Mouse (Mus musculus) midbrain, postnatal 0 days (tissue): Measurements from ENCODE around the gene Vcpkmt. TPM values are rescaled to one million over a fixed set of nuclear protein-coding genes. Genes with fewer than 3 reads are reported as not detected.

Experiments used
- ATAC-seq: fragments of 200-750 bp; cut with Nextera tagmentation; 2 replicates; pipeline ENCODE4 v1.8.0; 2017; ENCODE audit warnings: moderate number of reproducible peaks, mild to moderate bottlenecking, moderate TSS enrichment, moderate library complexity; ENCODE audit not compliant: low FRiP score
- DNase-seq: peaks from one replicate; pipeline ENCODE4 v3.0.0-alpha.2; 2015; ENCODE audit warnings: low spot score
- H3K27ac ChIP-seq: fragments of 300-500 bp; sonication (generic); 2 replicates; pipeline ENCODE4 v1.5.1; 2014; ENCODE audit warnings: low read depth, mild to moderate bottlenecking, low read length, mixed read lengths
- H3K27me3 ChIP-seq: fragments of 300-500 bp; sonication (generic); 2 replicates; pipeline ENCODE4 v1.6.1; 2014; ENCODE audit warnings: low read length, control low read depth, mixed read lengths; ENCODE audit not compliant: insufficient read depth
- H3K36me3 ChIP-seq: fragments of 300-500 bp; sonication (generic); 2 replicates; pipeline ENCODE4 v1.6.1; 2014; ENCODE audit warnings: low read length, control low read depth, mixed read lengths; ENCODE audit not compliant: insufficient read depth
- H3K4me1 ChIP-seq: fragments of 300-500 bp; sonication (generic); 2 replicates; pipeline ENCODE4 v1.6.1; 2014; ENCODE audit warnings: mild to moderate bottlenecking, control low read depth, antibody characterized with exemption, low read length, mixed read lengths; ENCODE audit not compliant: insufficient read depth
- H3K4me2 ChIP-seq: fragments of 300-500 bp; sonication (generic); 2 replicates; pipeline ENCODE4 v1.6.1; 2014; ENCODE audit warnings: low read depth, mild to moderate bottlenecking, low read length, mixed read lengths; ENCODE audit not compliant: poor library complexity, severe bottlenecking
- H3K4me3 ChIP-seq: fragments of 300-500 bp; sonication (generic); 2 replicates; pipeline ENCODE4 v1.5.1; 2014; ENCODE audit warnings: low read depth, mild to moderate bottlenecking, low read length, moderate library complexity
- H3K9ac ChIP-seq: fragments of 300-500 bp; sonication (generic); replicated peaks from 2 replicates; pipeline ENCODE4 v1.6.1; 2014; ENCODE audit warnings: mild to moderate bottlenecking, low read length, moderate library complexity, mixed read lengths; ENCODE audit not compliant: poor library complexity, severe bottlenecking
- H3K9me3 ChIP-seq: fragments of 300-500 bp; sonication (generic); 2 replicates; pipeline ENCODE4 v1.6.1; 2016; ENCODE audit warnings: low read length, control low read depth
- CTCF ChIP-seq: IDR thresholded peaks from 2 replicates; pipeline ENCODE4 v1.5.1; 2016; ENCODE audit warnings: antibody characterized with exemption, mild to moderate bottlenecking
- WGBS: fragments of 180-500 bp; shearing (Covaris S2); extraction: QIAGEN DNeasy Blood & Tissue Kit; methylation state at CpG from one replicate; pipeline ENCODE4 v1.1.7; 2014; 5-methylcytosine and 5-hydroxymethylcytosine counted together
- polyA plus RNA-seq: library from polyadenylated mRNA; unstranded; fragments of >200 nt; fragmentation: Nextera tagmentation; extraction: Ambion mirVana; gene quantifications from 2 replicates; pipeline ENCODE4 v1.2.1, GENCODE M21; 2015
- total RNA-seq: library from RNA; depleted of rRNA; stranded (reverse); fragments of >200 nt; gene quantifications from 2 replicates; pipeline ENCODE4 v1.2.3, GENCODE M21; 2014

Gene Vcpkmt
- total and polyA plus RNA-seq, 2 experiments from 2014 or later, result 9.4 to 32.5 TPM

GRCm38 (mm10) chr12:69582216-69582612 lies 614 bp downstream of the Vcpkmt start:
- TF ChIP-seq CTCF, result no peak
- Histone ChIP-seq H3K4me2 (peak overlapping the region; percentile 61), H3K4me1 (no peaks in the 10 kb centered on the region), H3K27ac (peak overlapping the region; percentile 78), H3K9me3 (no peaks in the 10 kb centered on the region), H3K36me3 (peaks cover 38% of the 10 kb centered on the region), H3K9ac (peak overlapping the region; percentile 71), H3K4me3 (peak overlapping the region; percentile 85), H3K27me3 (no peaks in the 10 kb centered on the region)
- no peak for DNase-seq
- 27% methylated on average over 9 of the region's 9 CpGs for WGBS
- no peak for ATAC-seq

DNA sequence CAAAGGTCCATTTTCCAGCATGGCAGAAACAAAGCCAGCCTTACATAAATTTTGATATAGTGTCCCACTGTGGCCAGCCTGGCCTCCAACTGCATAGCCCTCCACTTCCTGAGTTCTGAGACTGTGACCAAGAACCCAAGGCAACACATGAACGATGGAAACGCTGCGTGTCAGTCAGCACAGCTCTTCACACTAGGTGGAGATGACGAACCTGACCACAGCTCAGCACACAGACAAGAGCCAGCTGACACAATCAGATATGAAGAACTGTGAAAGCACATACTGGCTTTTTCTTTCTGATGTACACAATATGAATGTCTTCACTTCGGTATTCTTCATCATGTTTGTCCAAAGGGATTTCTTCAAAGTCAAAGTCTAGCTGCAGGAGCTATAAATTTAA lies 3.2 kb downstream of the Vcpkmt start:
- DNase-seq, result no peak
- H3K36me3 ChIP-seq, result peaks cover 33% of the 10 kb centered on the region
- TF ChIP-seq CTCF, result no peak
- H3K4me1 ChIP-seq, result no peaks in the 10 kb centered on the region
- no peaks in the 10 kb centered on the region for H3K27me3 ChIP-seq
- no peaks in the 10 kb centered on the region for H3K9me3 ChIP-seq
- H3K4me2 ChIP-seq, result no peak overlapping the region
- 91% methylated on average over 5 of the region's 5 CpGs for WGBS
- no peak overlapping the region for H3K27ac ChIP-seq
- no peak overlapping the region for H3K4me3 ChIP-seq
- no peak overlapping the region for H3K9ac ChIP-seq
- ATAC-seq, result no peak

- Histone ChIP-seq H3K9ac (no peak overlapping the region), H3K4me2 (no peak overlapping the region), H3K9me3 (no peaks in the 10 kb centered on the region), H3K4me3 (no peak overlapping the region), H3K27me3 (no peaks in the 10 kb centered on the region), H3K27ac (no peak overlapping the region), H3K4me1 (no peaks in the 10 kb centered on the region), H3K36me3 (peaks cover 31% of the 10 kb centered on the region)
- ATAC-seq (no peak), DNase-seq (no peak)
- WGBS, result 85% methylated on average over 9 of the region's 9 CpGs
- no peak for TF ChIP-seq CTCF
Observed at GRCm38 (mm10) chr12:69576120-69576627, 6.7 kb downstream of the Vcpkmt start.

DNA sequence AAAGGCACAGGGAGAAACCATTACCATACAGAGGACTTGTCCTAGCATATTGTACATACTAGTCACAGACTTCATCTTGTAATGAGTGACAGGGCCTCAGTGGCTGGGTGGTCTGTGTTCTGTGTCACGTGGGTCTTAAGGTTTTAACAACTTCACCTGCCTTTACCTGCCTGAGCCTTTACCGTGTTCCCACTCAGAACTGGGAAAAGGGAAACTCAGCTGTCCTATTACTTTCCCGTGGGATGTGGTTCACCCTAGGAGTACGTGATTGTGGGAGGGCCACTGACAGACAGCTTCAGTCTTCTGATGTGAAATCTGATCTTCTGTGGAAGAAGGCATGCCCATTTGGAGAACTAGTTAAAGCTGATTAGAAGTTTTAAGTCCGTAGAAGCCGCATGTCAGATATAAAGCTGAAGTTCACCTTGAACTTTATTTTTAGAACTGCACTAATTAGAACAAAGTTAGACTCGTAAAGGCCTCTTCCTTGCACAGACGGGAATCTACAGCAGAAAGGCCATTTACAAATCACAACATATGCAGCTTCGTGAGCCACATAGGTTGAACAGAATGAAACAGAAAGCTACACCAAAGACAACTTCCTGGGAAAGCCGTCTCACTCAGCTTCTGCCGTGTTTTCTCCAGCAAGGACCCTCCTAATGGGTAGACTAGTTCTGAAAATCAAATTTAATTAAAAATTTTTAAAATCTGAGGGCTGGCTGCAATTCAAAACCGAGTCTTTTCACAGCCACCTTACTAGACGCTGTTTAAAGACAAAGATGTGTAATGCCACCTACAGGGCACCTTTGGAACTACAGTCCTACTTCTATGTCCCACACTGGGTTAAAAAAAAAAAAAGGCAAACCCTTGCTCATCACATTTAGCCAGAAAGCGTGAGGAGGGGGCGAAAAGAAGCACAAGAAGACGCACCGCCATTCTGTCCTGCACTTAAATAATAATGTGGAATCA lies 8.6 kb downstream of the Vcpkmt start:
- H3K9me3 ChIP-seq, result no peaks in the 10 kb centered on the region
- no peaks in the 10 kb centered on the region for H3K27me3 ChIP-seq
- peak; percentile 63; the same call in 1 of the 2 replicates for ATAC-seq
- WGBS, result 25% methylated on average over 17 of the region's 17 CpGs
- H3K4me1 ChIP-seq, result no peaks in the 10 kb centered on the region
- H3K27ac ChIP-seq, result no peak overlapping the region
- TF ChIP-seq CTCF, result peak; percentile 88
- H3K4me3 ChIP-seq, result peak overlapping the region; percentile 18; the same call in 1 of the 2 replicates
- no peak overlapping the region for H3K9ac ChIP-seq
- H3K4me2 ChIP-seq, result peak overlapping the region; percentile 41
- DNase-seq, result peak; percentile 94
- peaks cover 27% of the 10 kb centered on the region for H3K36me3 ChIP-seq

DNA sequence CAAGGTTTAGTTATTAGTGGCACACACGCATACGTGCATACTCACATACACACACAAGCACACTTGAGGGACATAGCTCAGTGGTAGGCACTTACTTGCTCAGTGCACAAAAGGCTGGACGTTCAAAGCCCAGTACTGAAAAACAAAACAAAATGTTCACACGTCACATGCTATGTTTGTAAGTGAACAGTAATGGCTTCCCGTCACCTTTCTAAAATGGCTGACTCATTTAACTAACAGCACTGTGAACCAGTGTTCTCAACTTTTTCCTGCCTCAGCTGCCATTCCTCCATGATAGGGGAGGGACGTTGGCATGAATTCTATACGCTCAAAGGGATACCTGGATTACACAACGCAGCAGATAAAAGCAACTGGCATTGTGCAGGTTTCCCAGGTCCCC lies 9.6 kb downstream of the Vcpkmt start:
- no peak overlapping the region for H3K4me2 ChIP-seq
- no peaks in the 10 kb centered on the region for H3K4me1 ChIP-seq
- no peak overlapping the region for H3K4me3 ChIP-seq

DNA sequence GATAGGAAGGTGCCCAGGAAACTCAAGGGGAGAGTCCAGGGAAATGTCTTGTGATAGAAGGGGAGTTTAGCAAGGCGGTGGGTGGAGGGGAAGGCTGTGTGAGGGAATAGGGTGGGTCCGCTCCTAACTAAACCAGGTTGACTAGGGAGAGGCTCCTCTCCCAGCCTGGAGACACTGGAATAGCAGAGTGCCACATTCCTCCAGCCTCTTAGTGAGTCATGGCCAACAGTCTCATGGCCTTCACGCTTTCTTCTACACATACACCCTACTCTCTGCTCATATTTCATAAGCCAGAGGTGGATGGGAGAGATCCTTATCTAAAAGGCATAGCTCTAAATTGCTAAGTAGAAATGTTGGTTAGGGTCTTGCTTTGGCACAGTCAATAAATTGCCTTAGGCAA lies 12.9 kb downstream of the Vcpkmt start:
- WGBS, result 98% methylated on average over 3 of the region's 3 CpGs
- no peak for ATAC-seq
- Histone ChIP-seq H3K9me3 (no peaks in the 10 kb centered on the region), H3K4me3 (no peak overlapping the region), H3K27me3 (no peaks in the 10 kb centered on the region), H3K4me1 (no peaks in the 10 kb centered on the region), H3K9ac (no peak overlapping the region), H3K36me3 (no peaks in the 10 kb centered on the region), H3K4me2 (no peak overlapping the region), H3K27ac (no peak overlapping the region)
- no peak for TF ChIP-seq CTCF
- DNase-seq, result no peak

More for the DNA sequence above, 9.6 kb downstream of the Vcpkmt start:
- TF ChIP-seq CTCF, result no peak
- ATAC-seq (no peak), DNase-seq (no peak)
- no peaks in the 10 kb centered on the region for H3K27me3 ChIP-seq
- no peak overlapping the region for H3K27ac ChIP-seq
- H3K9ac ChIP-seq, result no peak overlapping the region
- H3K9me3 ChIP-seq, result no peaks in the 10 kb centered on the region
- peaks cover 24% of the 10 kb centered on the region for H3K36me3 ChIP-seq
- WGBS, result 94% methylated on average over 8 of the region's 8 CpGs
